8 mouse cellular contexts compared by ENCODE assay signal in genomic region chr9:118477961-118478360, GRCm38 (mm10). TPM values are rescaled to one million over a fixed set of nuclear protein-coding genes. Genes with fewer than 3 reads are reported as not detected.
DNase-seq lines count a peak whose midpoint lies in the region; ATAC-seq and TF ChIP-seq lines count a peak whose summit lies in the region.

Gene Eomes (plus strand): TSS chr9:118478212.

- no peak within 1 kb of the TSS for H3K27ac ChIP-seq in heart, embryonic 13.5 days (replicated peaks)
- peak within 1 kb of the TSS; percentile 82 for H3K27ac ChIP-seq in forebrain, embryonic 13.5 days
- H3K27ac ChIP-seq in liver, embryonic 15.5 days (replicated peaks), result no peak within 1 kb of the TSS
- no peak within 1 kb of the TSS for H3K27ac ChIP-seq in stomach, postnatal 0 days (replicated peaks)

- TF ChIP-seq EP300 in stomach, postnatal 0 days (optimal IDR thresholded peaks at IDR 0.05), result no peak

- no peaks in the 10 kb centered on the region for H3K36me3 ChIP-seq in heart, embryonic 13.5 days
- H3K36me3 ChIP-seq in forebrain, embryonic 13.5 days (ENCODE audit: poor library complexity, severe bottlenecking), result no peaks in the 10 kb centered on the region
- H3K36me3 ChIP-seq in liver, embryonic 15.5 days (replicated peaks), result no peaks in the 10 kb centered on the region
- H3K36me3 ChIP-seq in stomach, postnatal 0 days (ENCODE audit: control insufficient read depth, insufficient read depth, low read length), result no peaks in the 10 kb centered on the region

- peak within 1 kb of the TSS; percentile 78 for H3K4me2 ChIP-seq in heart, embryonic 13.5 days
- H3K4me2 ChIP-seq in forebrain, embryonic 13.5 days, result peak within 1 kb of the TSS; percentile 68
- peak within 1 kb of the TSS; percentile 56 for H3K4me2 ChIP-seq in liver, embryonic 15.5 days
- H3K4me2 ChIP-seq in stomach, postnatal 0 days (replicated peaks; ENCODE audit: low read depth), result peak within 1 kb of the TSS; percentile 74

- DNase-seq in heart, postnatal 14 days, result no peak
- peak; percentile 75 for DNase-seq in ZHBTc4 (ENCODE audit: low read depth, low spot score)
- DNase-seq in stomach, postnatal 0 days (ENCODE audit: low spot score), result no peak
- DNase-seq in yolk sac, embryonic 10.5 days (ENCODE audit: low spot score), result no peak
- DNase-seq in right cerebral cortex, postnatal 4 days, result no peak

- H3K4me1 ChIP-seq in heart, embryonic 13.5 days, result peaks cover 33% of the 10 kb centered on the region
- peaks cover 41% of the 10 kb centered on the region for H3K4me1 ChIP-seq in forebrain, embryonic 13.5 days
- peaks cover 12% of the 10 kb centered on the region for H3K4me1 ChIP-seq in liver, embryonic 15.5 days (replicated peaks)
- 0 out of 2 replicates have a peak, but pooled peaks cover 2% of the 10 kb centered on the region for H3K4me1 ChIP-seq in stomach, postnatal 0 days (replicated peaks; ENCODE audit: control insufficient read depth, insufficient read depth)

- no peaks in the 10 kb centered on the region for H3K9me3 ChIP-seq in heart, embryonic 13.5 days
- no peaks in the 10 kb centered on the region for H3K9me3 ChIP-seq in forebrain, embryonic 13.5 days (replicated peaks)
- H3K9me3 ChIP-seq in liver, embryonic 15.5 days (replicated peaks), result no peaks in the 10 kb centered on the region
- H3K9me3 ChIP-seq in stomach, postnatal 0 days (ENCODE audit: control insufficient read depth, low read length), result no peaks in the 10 kb centered on the region

- intact Hi-C loops in heart, postnatal 14 days (cut with DNase I), result no loop called here

- peaks cover 90% of the 10 kb centered on the region for H3K27me3 ChIP-seq in heart, embryonic 13.5 days (replicated peaks)
- H3K27me3 ChIP-seq in forebrain, embryonic 13.5 days, result peaks cover 83% of the 10 kb centered on the region
- peaks cover 88% of the 10 kb centered on the region for H3K27me3 ChIP-seq in liver, embryonic 15.5 days
- peaks cover 44% of the 10 kb centered on the region for H3K27me3 ChIP-seq in stomach, postnatal 0 days (ENCODE audit: control insufficient read depth, insufficient read depth, low read length)

- WGBS in heart, embryonic 13.5 days, result 1% methylated on average over 9 of the region's 9 CpGs
- 2% methylated on average over 9 of the region's 9 CpGs for WGBS in forebrain, embryonic 13.5 days
- WGBS in liver, embryonic 15.5 days (ENCODE audit: insufficient replicate concordance), result under 1% methylated on average over 9 of the region's 9 CpGs
- WGBS in stomach, postnatal 0 days, result 1% methylated on average over 9 of the region's 9 CpGs

- ATAC-seq in heart, embryonic 13.5 days (ENCODE audit: extremely low read depth, insufficient number of reproducible peaks, low FRiP score, low TSS enrichment), result no peak
- peak; percentile 50; the same call in 1 of the 2 replicates for ATAC-seq in forebrain, embryonic 13.5 days
- ATAC-seq in liver, embryonic 15.5 days (ENCODE audit: insufficient read depth), result no peak
- ATAC-seq in stomach, postnatal 0 days (ENCODE audit: low FRiP score, low TSS enrichment), result no peak

- no peak for TF ChIP-seq CTCF in stomach, postnatal 0 days (IDR thresholded peaks at IDR 0.05; ENCODE audit: low read depth)

- peak within 1 kb of the TSS; percentile 59 for H3K4me3 ChIP-seq in heart, embryonic 13.5 days
- peak within 1 kb of the TSS; percentile 56 for H3K4me3 ChIP-seq in forebrain, embryonic 13.5 days
- H3K4me3 ChIP-seq in liver, embryonic 15.5 days (replicated peaks), result peak within 1 kb of the TSS; percentile 35
- peak within 1 kb of the TSS; percentile 41 for H3K4me3 ChIP-seq in stomach, postnatal 0 days (ENCODE audit: low read depth, low read length)

- peak within 1 kb of the TSS; percentile 60 for H3K9ac ChIP-seq in heart, embryonic 13.5 days
- H3K9ac ChIP-seq in forebrain, embryonic 13.5 days, result peak within 1 kb of the TSS; percentile 73
- no peak within 1 kb of the TSS for H3K9ac ChIP-seq in liver, embryonic 15.5 days
- no peak within 1 kb of the TSS for H3K9ac ChIP-seq in stomach, postnatal 0 days (ENCODE audit: low read length)

RNA-seq across cellular contexts. Expression of gene Eomes, which starts in this region (rescaled TPM):
- polyA plus RNA-seq in heart, embryonic 13.5 days (2015; fragmentation: Nextera tagmentation; extraction: Ambion mirVana), result 0.09 TPM in 1 of 2 replicates, not detected in the other
- total RNA-seq in heart, postnatal 14 days (2021), result not detected
- 24.4 and 30.7 TPM in 2 replicates for polyA plus RNA-seq in forebrain, embryonic 13.5 days (2015; fragmentation: Nextera tagmentation; extraction: Ambion mirVana)
- polyA plus RNA-seq in liver, embryonic 15.5 days (2015; fragmentation: Nextera tagmentation; extraction: Ambion mirVana), result 0.03 TPM in 1 of 2 replicates, not detected in the other
- 0.07 and 0.11 TPM in 2 replicates for polyA plus RNA-seq in stomach, postnatal 0 days (2015; fragmentation: Nextera tagmentation; extraction: Ambion mirVana)

Comparison
In these comparisons a context has a peak if more than half of its experiments do, and no peak if none do; other contexts are left out.
1. RNA of gene Eomes (polyA plus RNA-seq): 24.4 to 30.7 TPM in forebrain, embryonic 13.5 days; 0.07 to 0.11 TPM in stomach, postnatal 0 days, 0.09 TPM in heart, embryonic 13.5 days and 0.03 TPM in liver, embryonic 15.5 days; every median in the first group is over 10 times any median in the second.
2. H3K9ac ChIP-seq: peak in heart, embryonic 13.5 days (single experiment) and forebrain, embryonic 13.5 days (single experiment); none in liver, embryonic 15.5 days (single experiment) and stomach, postnatal 0 days (single experiment).
3. Peak in every context shown above with its lines, with median percentiles within 50 percentile points of each other: H3K4me2 ChIP-seq and H3K4me3 ChIP-seq.